Mouse (Mus musculus) thymus, adult 2 months (tissue): ENCODE results near the gene Nelfb. TPM values are rescaled to one million over a fixed set of nuclear protein-coding genes. Genes with fewer than 3 reads are reported as not detected.

Experiments
- DNase-seq: peaks from one replicate; pipeline ENCODE4 v3.0.0; 2021
- H3K27ac ChIP-seq: fragments of 200-500 bp; 2 replicates; pipeline ENCODE4 v1.5.1; 2012; ENCODE audit warnings: low read length, control low read depth; ENCODE audit not compliant: control insufficient read depth, insufficient read depth
- H3K27me3 ChIP-seq: fragments of 200-500 bp; 2 replicates; pipeline ENCODE4 v1.6.1; 2012; ENCODE audit warnings: mild to moderate bottlenecking, low read length, moderate library complexity, mixed read lengths; ENCODE audit not compliant: control insufficient read depth, insufficient read depth
- H3K36me3 ChIP-seq: fragments of 200-500 bp; 2 replicates; pipeline ENCODE4 v1.6.1; 2012; ENCODE audit warnings: mild to moderate bottlenecking, low read length, moderate library complexity; ENCODE audit not compliant: control insufficient read depth, insufficient read depth
- H3K4me1 ChIP-seq: fragments of 200-500 bp; replicated peaks from 2 replicates; pipeline ENCODE4 v1.6.1; 2012; ENCODE audit warnings: low read length; ENCODE audit not compliant: control insufficient read depth, insufficient read depth
- H3K4me3 ChIP-seq: fragments of 200-500 bp; 2 replicates; pipeline ENCODE4 v1.5.1; 2012; ENCODE audit warnings: mild to moderate bottlenecking, low read length, control low read depth, moderate library complexity; ENCODE audit not compliant: control insufficient read depth, insufficient read depth
- CTCF ChIP-seq: fragments of 200-500 bp; IDR thresholded peaks from 2 replicates; pipeline ENCODE4 v1.5.1; 2012; ENCODE audit warnings: mild to moderate bottlenecking, control low read depth, low read length, moderate library complexity, borderline replicate concordance; ENCODE audit not compliant: control insufficient read depth, poor library complexity, insufficient read depth; ENCODE audit errors: extremely low read depth
- POLR2A ChIP-seq: fragments of 200-500 bp; IDR thresholded peaks from 2 replicates; pipeline ENCODE4 v1.6.1; 2012; ENCODE audit warnings: mild to moderate bottlenecking, low read length, control low read depth, moderate library complexity; ENCODE audit not compliant: control insufficient read depth, poor library complexity, insufficient read depth; ENCODE audit errors: extremely low read depth
- WGBS: fragments of 180-500 bp; shearing (Covaris S2); methylation state at CpG from one replicate; pipeline ENCODE4 v1.1.7; 2018; 5-methylcytosine and 5-hydroxymethylcytosine counted together
- polyA plus RNA-seq: library from polyadenylated mRNA; depleted of rRNA; stranded (reverse); fragments of >200 nt; gene quantifications from 2 replicates; pipeline ENCODE4 v1.2.3, GENCODE M21; 2012

The Nelfb gene
- polyA plus RNA-seq, 1 experiment, result 115 TPM

- no peak for DNase-seq
- TF ChIP-seq POLR2A, result no peak
- TF ChIP-seq CTCF, result no peak
- Histone ChIP-seq H3K36me3 (peaks cover 19% of the 10 kb centered on the region), H3K4me1 (peaks cover 35% of the 10 kb centered on the region), H3K4me3 (no peak overlapping the region), H3K27ac (no peak overlapping the region), H3K27me3 (no peaks in the 10 kb centered on the region)
These were observed 13.3 kb downstream of the Nelfb start for GRCm38 (mm10) chr2:25197946-25198345.

- 43% methylated on average over 2 of the region's 2 CpGs for WGBS
- no peaks in the 10 kb centered on the region for H3K27me3 ChIP-seq
- H3K27ac ChIP-seq, result peak overlapping the region; percentile 92
- H3K36me3 ChIP-seq, result peaks cover 15% of the 10 kb centered on the region
- no peak for TF ChIP-seq CTCF
- TF ChIP-seq POLR2A, result no peak
- DNase-seq, result no peak
- peak overlapping the region; percentile 70; the same call in 1 of the 2 replicates for H3K4me3 ChIP-seq
- peaks cover 35% of the 10 kb centered on the region for H3K4me1 ChIP-seq
These were observed 14.1 kb downstream of the Nelfb start for GRCm38 (mm10) chr2:25197191-25197590.

GRCm38 (mm10) chr2:25196172-25196954 lies 14.9 kb downstream of the Nelfb start, which contains the start of gene Tor4a:
Gene Tor4a, minus strand, starts transcription at chr2:25196886.
- Histone ChIP-seq H3K4me1 (peaks cover 35% of the 10 kb centered on the region), H3K27ac (peak within 1 kb of the TSS; percentile 92), H3K4me3 (peak within 1 kb of the TSS; percentile 70), H3K36me3 (peaks cover 15% of the 10 kb centered on the region), H3K27me3 (no peaks in the 10 kb centered on the region)
- WGBS, result 1% methylated on average over 8 of the region's 8 CpGs
- TF ChIP-seq POLR2A (peak; percentile 83; the same call in 1 of the 2 replicates), CTCF (0 out of 2 replicates have a peak, but pooled peaks have one; percentile 48)
- peak; percentile 73 for DNase-seq

- peak; percentile 73 for DNase-seq
- peak overlapping the region; percentile 92 for H3K27ac ChIP-seq
- peak overlapping the region; percentile 70 for H3K4me3 ChIP-seq
- WGBS, result 2% methylated on average over 55 of the region's 55 CpGs
- peaks cover 12% of the 10 kb centered on the region for H3K36me3 ChIP-seq
- TF ChIP-seq CTCF, result peak; percentile 43; the same call in 1 of the 2 replicates
- TF ChIP-seq POLR2A, result no peak
- H3K27me3 ChIP-seq, result no peaks in the 10 kb centered on the region
- peaks cover 35% of the 10 kb centered on the region for H3K4me1 ChIP-seq
These were observed 15.8 kb downstream of the Nelfb start for GRCm38 (mm10) chr2:25195211-25196156.

DNA sequence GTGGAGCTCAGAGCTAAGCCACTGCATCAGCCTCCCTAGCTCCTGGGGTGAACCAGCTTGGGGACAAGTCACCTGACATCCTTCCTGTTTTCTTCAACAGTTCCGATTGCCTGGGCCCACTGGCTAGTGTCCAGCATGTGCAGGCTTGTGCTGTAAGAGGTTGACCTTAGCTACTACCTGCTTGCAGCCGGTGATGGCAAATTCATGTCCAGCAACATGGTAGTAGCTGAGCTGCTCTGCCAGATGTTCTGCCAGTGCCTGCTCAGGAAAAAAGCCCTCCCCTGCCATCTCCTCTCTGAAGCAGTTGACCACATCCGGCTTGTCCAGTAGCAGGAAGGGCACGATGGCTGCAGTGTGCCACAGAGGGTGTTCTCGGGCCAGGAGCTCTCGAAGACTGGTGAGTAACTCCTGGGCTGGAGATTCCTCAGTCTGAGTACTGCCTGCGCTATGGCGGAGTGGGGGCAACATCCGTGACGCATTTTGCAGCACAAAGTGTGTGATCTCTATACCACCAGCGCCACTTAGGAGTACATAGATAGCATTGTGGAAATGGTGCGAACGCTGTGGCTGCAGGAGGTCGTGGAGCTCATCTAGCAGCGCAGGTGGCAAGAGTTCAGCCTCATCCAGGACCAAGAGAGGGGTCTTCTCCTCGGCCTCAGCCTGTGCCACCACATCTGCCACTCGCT lies 16.7 kb downstream of the Nelfb start:
- 10% methylated on average over 17 of the region's 17 CpGs for WGBS
- H3K4me3 ChIP-seq, result peak overlapping the region; percentile 70
- peaks cover 35% of the 10 kb centered on the region for H3K4me1 ChIP-seq
- TF ChIP-seq CTCF (no peak), POLR2A (no peak)
- DNase-seq, result peak; percentile 56
- H3K27me3 ChIP-seq, result no peaks in the 10 kb centered on the region
- peak overlapping the region; percentile 92 for H3K27ac ChIP-seq
- peaks cover 3% of the 10 kb centered on the region for H3K36me3 ChIP-seq

DNA sequence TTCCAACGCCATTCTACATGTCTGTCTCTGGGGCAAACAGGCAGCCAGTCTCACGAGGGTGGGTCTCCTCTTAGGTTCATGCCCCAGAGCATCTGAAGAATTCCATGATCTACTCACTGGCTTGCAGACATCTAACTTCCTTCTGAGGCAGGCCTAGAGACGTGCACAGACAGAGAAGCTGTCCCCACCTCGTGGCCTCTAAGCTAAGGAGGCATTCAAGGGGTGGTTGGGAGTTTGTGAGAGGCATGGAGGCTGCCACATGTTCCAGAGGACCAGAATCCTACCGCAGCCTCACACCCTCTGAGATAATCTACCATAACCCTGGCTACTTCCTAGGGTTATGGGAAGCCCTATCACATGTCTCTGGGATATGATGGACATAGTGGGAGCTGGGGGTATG lies 17.3 kb downstream of the Nelfb start:
- TF ChIP-seq POLR2A (no peak), CTCF (no peak)
- H3K27ac ChIP-seq, result peak overlapping the region; percentile 92; the same call in 1 of the 2 replicates
- H3K27me3 ChIP-seq, result no peaks in the 10 kb centered on the region
- peak overlapping the region; percentile 70; the same call in 1 of the 2 replicates for H3K4me3 ChIP-seq
- peaks cover 35% of the 10 kb centered on the region for H3K4me1 ChIP-seq
- 39% methylated on average over 5 of the region's 5 CpGs for WGBS
- no peak for DNase-seq
- no peaks in the 10 kb centered on the region for H3K36me3 ChIP-seq
